Comparison of ENCODE assay signal across 1 mouse cellular context in the genomic region with DNA sequence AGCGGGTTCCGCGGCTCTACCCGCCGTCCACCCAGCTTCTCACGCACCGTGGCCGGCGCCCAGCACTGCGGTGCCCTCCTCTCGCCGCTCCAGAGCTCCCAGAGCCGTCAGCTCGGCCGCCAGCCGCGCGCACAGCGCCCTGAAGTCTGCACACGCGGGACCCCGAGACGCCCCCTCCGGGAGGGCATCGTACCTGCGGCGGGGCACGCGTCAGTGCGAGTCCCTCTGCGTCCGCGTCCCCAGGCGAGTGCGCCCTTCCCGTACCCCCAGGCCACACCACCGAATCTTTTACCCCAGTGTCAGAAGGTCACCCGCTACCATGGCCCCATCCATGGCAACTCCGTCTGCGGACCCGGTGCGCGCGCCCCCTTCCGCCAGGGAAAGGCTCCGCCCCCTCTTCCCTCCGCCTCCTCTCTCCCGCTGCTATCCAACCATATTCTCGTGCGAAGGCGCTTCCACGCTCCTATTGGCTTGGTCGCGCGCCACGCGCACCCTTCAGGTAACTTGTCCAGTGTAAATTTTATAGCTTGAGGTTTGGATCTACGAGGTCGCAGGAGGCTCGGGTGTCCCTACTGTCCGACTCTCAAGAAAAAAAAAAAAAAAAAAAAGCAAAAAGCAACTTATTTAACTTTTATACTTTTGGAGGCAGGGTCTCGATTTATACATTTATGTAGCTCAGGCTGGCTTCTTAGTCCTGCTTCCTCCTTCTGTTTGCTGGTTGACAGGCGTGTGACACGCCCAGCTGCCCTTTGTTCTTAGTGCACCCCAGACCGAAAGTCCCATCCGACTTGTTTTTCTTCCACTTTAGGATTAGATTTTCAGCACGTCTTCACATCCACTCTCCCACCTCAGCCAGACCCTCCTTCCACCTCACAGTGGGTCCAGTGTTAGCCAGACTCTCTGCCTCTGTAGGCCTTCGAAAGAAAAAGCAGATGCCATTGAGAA.
A peak's percentile ranks its signal among the peaks of the same experiment; 100 is the strongest.
TF ChIP-seq lines count a peak whose summit lies in the region.

A gene (minus strand): TSS at position 397 of the 945 bp plus-strand sequence.

TF ChIP-seq in CH12.LX, 34 proteins besides CTCF, POLR2A, EP300 and RAD21:
- TF ChIP-seq CHD2 (IDR thresholded peaks at IDR 0.05; ENCODE audit: low read length) (peak; percentile 60; the same call in 1 of the 2 replicates), ETS1 (conservative IDR thresholded peaks at IDR 0.05; ENCODE audit: low read depth, low read length) (no peak), UBTF (IDR thresholded peaks at IDR 0.05; ENCODE audit: low read depth, low read length) (peak; percentile 79; the same call in 1 of the 2 replicates), USF2 (conservative IDR thresholded peaks at IDR 0.05; ENCODE audit: low read depth, low read length) (no peak), TBP (conservative IDR thresholded peaks at IDR 0.05; ENCODE audit: low read depth, low read length) (no peak), HCFC1 (IDR thresholded peaks at IDR 0.05; ENCODE audit: low read depth, low read length) (peak; percentile 14; the same call in 1 of the 2 replicates), MYC (IDR thresholded peaks at IDR 0.05; ENCODE audit: low read depth, low read length) (peak; percentile 36; the same call in 1 of the 2 replicates), ZNF384 (IDR thresholded peaks at IDR 0.05; ENCODE audit: low read depth, low read length) (peak; percentile 33; the same call in 1 of the 2 replicates), MXI1 (IDR thresholded peaks at IDR 0.05; ENCODE audit: low read depth, low read length) (peak; percentile 22; the same call in 1 of the 2 replicates), IRF4 (IDR thresholded peaks at IDR 0.05; ENCODE audit: low read depth, low read length) (no peak), MAX (IDR thresholded peaks at IDR 0.05; ENCODE audit: low read length) (0 out of 2 replicates have a peak, but pooled peaks have one; percentile 29), SIN3A (IDR thresholded peaks at IDR 0.05; ENCODE audit: low read length) (no peak), BHLHE40 (IDR thresholded peaks at IDR 0.05; ENCODE audit: low read depth, low read length) (no peak; the same call in 1 of the 2 replicates), MAFK (IDR thresholded peaks at IDR 0.05; ENCODE audit: insufficient replicate concordance, low read length) (no peak), ZKSCAN1 (IDR thresholded peaks at IDR 0.05; ENCODE audit: borderline replicate concordance, low read depth, low read length) (no peak), GABPA (IDR thresholded peaks at IDR 0.05; ENCODE audit: insufficient replicate concordance, low read depth, low read length) (no peak), E2F4 (IDR thresholded peaks at IDR 0.05; ENCODE audit: insufficient replicate concordance, low read depth, low read length) (peak; percentile 45; the same call in 1 of the 2 replicates), KAT2A (IDR thresholded peaks at IDR 0.05; ENCODE audit: insufficient replicate concordance, low read length) (no peak), ZMIZ1 (IDR thresholded peaks at IDR 0.05; ENCODE audit: low read depth, low read length) (no peak), TCF12 (IDR thresholded peaks at IDR 0.05; ENCODE audit: low read depth, low read length) (0 out of 2 replicates have a peak, but pooled peaks have one; percentile 27), MAZ (IDR thresholded peaks at IDR 0.05; ENCODE audit: low read depth, low read length) (0 out of 2 replicates have a peak, but pooled peaks have one; percentile 45), CHD1 (IDR thresholded peaks at IDR 0.05; ENCODE audit: low read depth, low read length) (no peak), NRF1 (IDR thresholded peaks at IDR 0.05; ENCODE audit: low read depth, low read length) (peak; percentile 38; the same call in 1 of the 2 replicates), SMC3 (IDR thresholded peaks at IDR 0.05; ENCODE audit: low read depth, low read length) (no peak), POLR2AphosphoS2 (IDR thresholded peaks at IDR 0.05; ENCODE audit: low read depth, low read length) (no peak), ELF1 (IDR thresholded peaks at IDR 0.05; ENCODE audit: low read depth, low read length) (peak; percentile 59), MEF2A (IDR thresholded peaks at IDR 0.05; ENCODE audit: borderline replicate concordance, low read depth, low read length) (no peak), JUND (conservative IDR thresholded peaks at IDR 0.05; ENCODE audit: low read depth, low read length) (no peak), PAX5 (IDR thresholded peaks at IDR 0.05; ENCODE audit: low read length) (no peak), ZC3H11A (IDR thresholded peaks at IDR 0.05; ENCODE audit: low read depth, low read length) (no peak), JUN (IDR thresholded peaks at IDR 0.05; ENCODE audit: insufficient read depth, low read depth, low read length) (no peak), RCOR1 (conservative IDR thresholded peaks at IDR 0.05; ENCODE audit: low read depth, low read length) (0 out of 2 replicates have a peak, but pooled peaks have one; percentile 38), USF1 (IDR thresholded peaks at IDR 0.05; ENCODE audit: low read depth, low read length) (no peak), NELFE (IDR thresholded peaks at IDR 0.05; ENCODE audit: low read depth, low read length) (peak; percentile 30; the same call in 1 of the 2 replicates)
